Mouse (Mus musculus) thymus, postnatal 0 days (tissue): ENCODE measurements around the gene Bcl7a. TPM values are rescaled to one million over a fixed set of nuclear protein-coding genes. Genes with fewer than 3 reads are reported as not detected.

Experiments used
- DNase-seq: peaks from one replicate; pipeline ENCODE4 v3.0.0-alpha.2; 2015; ENCODE audit warnings: low spot score
- polyA plus RNA-seq: library from polyadenylated mRNA; unstranded; fragments of >200 nt; fragmentation: Nextera tagmentation; extraction: Ambion mirVana; gene quantifications from 2 replicates; pipeline ENCODE4 v1.2.1, GENCODE M21; 2015

Gene Bcl7a
- polyA plus RNA-seq, 1 experiment from 2014 or later = 21.5 TPM

GRCm38 (mm10) chr5:123327686-123328085, 15.9 kb upstream of the Bcl7a start:
- DNase-seq = no peak

DNA sequence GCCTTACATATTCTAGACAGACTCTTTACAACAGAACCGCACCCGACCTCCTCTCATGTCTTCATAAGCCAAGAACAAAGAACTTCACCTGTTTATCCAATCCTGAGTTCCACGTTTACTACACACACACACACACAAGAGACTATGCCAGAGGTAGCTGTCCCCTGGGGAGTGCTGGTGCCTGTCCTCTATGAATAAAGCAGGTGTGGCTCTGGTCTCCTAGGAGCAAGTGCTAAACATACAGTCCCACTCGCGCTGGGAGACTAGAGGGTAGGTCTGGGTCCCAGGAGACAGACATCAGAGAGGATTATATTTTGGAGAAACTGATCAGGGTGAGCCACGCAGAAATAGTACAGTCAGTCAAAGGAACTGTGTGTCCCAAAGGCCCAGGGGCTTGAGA, 10.1 kb upstream of the Bcl7a start:
- no peak for DNase-seq

DNA sequence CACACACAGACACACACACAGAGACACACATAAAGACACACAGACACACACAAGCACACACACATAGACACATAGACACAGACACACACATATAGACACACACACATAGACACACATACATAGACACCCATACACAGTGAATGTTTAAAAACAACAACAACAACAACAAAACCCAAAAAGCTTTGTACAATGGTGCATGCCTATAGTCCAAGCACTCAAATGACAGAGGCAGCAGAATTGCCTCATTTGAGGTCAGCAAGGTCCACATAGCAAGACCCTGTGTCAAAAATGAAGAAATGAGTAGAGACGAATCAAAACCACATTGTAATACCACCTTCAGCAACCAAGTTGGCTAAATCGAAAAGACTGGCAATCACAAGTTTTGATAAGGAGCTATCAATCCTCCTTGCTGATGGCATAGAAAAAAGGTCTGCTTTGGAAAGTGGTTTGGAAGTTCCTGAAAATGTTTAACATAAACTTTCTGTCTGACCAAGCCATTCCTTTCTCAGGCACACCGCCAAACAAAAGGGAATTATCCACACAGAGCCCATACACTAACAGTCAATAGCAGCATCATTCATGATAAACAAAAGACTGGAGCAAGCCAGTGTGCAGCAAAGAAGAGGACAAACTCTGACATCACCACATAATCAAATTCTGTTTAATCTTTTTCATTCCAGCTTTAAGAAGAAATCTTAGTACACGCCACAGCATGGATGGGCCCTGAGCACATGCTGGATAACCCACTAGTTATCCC, 7.3 kb upstream of the Bcl7a start:
- DNase-seq = no peak

DNA sequence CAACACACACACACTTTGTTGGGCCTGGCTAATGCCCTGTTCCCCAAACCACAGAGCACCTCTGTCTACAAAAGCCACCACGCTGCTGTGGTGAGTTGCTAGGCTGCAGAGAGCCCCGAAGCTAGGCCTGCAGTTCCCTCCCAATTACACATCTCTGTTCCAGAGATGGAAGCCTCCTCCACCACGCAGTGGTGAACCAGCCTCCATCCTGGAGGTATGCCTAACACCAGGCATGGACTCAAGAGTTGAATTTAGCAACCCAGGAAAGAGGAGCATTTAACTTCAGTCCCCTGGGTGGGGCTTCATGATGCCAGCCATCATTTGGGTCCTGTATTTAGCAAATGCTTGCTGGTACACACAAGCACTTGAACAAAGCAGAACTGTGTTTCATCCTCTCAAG, 5.2 kb upstream of the Bcl7a start:
- DNase-seq = no peak

DNA sequence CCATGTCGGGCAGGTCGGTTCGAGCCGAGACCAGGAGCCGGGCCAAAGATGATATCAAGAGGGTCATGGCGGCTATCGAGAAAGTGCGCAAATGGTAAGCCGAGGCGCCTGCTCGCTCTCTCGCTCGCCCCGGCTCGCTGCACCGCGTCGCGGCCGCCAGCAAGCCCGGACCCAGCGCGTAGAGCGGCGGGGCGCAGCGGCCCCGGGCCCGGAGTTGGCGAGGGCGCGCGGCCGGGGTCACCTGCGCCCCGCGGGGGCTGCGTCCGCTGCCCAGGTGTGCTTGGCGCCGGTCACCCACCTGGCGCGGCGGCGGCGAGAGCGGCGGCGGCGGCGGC, 961 bp downstream of the Bcl7a start:
- DNase-seq = no peak

DNA sequence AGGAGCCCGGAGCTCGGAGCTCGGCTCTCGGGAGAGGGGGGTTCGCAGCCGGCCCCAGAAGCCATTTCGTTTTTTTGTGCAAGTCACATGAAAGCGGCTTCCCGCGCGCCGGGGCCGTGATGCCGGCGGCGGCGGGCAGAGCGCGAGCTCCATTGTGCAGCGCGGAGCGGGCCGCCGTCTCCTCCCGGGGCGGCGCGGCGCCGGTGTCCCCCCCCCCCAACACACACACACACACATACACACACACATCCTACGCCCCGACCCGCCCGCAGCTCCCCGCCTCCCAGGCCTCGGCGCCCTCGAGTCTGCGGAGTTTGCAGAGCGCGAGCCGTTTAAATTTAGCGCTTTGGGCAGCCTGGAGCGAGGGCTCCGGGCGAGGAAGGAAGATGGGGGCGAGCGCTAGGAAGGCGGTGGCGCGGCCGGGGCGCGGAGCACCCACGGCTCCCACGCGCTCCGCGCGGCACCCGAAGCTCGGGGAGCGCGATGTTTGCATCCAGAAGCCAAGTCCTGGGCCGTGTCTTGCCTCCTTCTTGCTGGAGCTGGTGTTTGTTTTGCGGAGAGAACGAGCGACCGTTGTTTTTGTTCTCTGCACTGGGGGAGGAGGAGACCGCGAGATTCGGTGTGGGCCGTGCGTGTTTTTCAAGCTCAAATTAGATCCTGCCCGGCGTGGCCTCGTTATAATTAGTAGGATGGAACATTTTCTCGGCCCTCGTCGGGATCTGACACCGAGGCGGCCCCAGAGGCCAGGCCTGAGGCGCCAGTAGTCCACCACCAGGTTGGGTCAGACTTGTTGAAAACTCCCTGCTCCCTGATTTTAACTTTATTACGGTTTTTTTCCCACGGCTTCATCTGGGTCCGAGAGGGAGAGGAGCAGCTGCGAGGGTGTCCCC, 1.6 kb downstream of the Bcl7a start:
- peak; percentile 74 for DNase-seq

- peak; percentile 77 for DNase-seq
These were observed 2.4 kb downstream of the Bcl7a start for GRCm38 (mm10) chr5:123345853-123346654.

- DNase-seq = no peak
These were observed 3.2 kb downstream of the Bcl7a start for GRCm38 (mm10) chr5:123346701-123347270.

DNA sequence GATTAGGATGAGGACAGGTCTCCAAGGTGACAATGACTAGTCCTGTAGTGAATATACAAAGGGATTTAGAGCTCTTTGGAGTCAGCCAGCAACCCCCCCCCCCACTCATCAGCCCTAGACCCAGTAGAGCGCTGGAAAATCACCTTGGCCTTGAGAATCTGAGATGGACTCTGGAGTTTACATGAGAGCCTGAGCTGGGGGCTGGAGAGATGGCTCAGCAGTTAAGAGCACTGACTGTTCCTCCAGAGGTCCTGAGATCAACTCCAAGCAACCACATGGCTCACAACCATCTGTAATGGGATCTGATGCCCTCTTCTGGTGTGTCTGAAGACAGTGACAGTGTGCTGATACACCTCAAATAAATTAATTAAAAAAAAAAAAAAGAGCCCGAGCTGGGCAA, 4.4 kb downstream of the Bcl7a start:
- DNase-seq = no peak

- DNase-seq = peak; percentile 38
These were observed 6.8 kb downstream of the Bcl7a start for GRCm38 (mm10) chr5:123350386-123350785.

- no peak for DNase-seq
These were observed 12.3 kb downstream of the Bcl7a start for GRCm38 (mm10) chr5:123355918-123356317.

DNA sequence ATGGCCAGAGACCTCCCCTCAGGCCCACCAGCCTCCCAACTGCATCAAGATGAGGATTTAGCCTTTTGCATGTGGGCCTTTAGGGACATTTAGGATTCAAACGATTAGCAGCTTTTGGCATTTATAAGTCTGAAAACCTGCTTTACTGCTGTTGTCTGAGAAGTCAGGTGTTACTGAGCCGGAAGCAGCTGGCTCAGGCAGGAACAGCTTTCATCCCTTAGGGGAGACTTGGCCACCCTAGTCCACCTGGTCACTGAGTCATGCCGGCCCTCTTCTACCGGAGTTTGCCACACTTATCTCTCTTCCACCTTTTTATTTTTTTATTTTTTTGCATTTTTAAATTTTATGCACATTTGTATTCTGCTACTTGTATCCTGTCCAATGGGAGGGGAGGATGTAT, 13.6 kb downstream of the Bcl7a start:
- DNase-seq = no peak

DNA sequence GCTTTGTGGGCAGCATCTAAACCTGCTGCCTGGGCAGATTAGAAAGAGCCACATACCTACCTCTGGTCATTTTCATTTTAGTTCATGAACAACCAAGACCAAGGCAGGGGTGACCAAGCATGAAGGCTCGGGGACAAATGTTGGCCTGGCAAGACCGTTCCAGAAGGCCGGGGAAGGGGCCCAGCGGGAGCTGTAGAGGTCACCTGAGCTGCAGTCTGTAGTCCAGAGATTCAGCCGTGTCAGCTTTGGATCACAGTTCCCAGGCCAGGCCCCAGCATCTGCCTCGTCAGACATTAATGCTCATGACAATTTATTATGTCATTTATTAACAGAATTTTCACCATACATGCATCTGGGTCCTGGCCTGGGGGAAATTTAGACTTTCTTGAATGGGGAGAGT, 15.8 kb downstream of the Bcl7a start:
- no peak for DNase-seq

- DNase-seq = no peak
These were observed 19.3 kb downstream of the Bcl7a start for GRCm38 (mm10) chr5:123362911-123363310.

DNA sequence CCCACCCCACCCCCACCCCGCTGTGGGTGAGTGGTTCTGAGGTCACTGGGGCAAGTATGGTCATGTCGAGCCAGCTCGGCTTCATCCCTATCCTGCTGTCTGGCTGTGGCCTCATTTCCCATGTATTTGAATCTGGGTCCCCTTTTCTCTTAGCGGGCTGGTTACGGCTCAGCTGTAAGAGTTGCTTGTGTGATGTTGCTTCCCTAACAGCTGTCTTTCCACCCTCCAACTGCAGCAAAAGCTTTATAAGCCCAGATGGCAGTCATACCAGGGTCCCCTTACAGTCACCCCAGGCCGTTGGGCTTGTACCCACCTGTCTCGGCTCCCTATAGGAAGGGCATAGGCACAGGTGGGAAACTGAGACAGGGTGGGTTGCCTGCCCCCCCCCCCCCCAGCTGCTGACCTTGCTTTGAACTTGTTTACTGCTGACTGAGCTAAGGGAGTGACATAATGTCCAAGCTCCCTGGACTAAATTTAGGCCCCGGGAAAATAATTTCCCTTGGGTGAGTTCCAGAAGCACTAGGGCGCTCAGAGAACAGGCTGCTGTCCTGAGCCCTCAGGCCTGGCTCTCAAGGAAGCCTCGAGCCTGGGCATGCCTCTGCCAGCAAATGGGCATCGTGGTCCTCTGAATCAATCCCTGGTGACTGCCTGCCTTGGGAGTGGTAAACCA, 20.8 kb downstream of the Bcl7a start:
- DNase-seq = no peak

DNA sequence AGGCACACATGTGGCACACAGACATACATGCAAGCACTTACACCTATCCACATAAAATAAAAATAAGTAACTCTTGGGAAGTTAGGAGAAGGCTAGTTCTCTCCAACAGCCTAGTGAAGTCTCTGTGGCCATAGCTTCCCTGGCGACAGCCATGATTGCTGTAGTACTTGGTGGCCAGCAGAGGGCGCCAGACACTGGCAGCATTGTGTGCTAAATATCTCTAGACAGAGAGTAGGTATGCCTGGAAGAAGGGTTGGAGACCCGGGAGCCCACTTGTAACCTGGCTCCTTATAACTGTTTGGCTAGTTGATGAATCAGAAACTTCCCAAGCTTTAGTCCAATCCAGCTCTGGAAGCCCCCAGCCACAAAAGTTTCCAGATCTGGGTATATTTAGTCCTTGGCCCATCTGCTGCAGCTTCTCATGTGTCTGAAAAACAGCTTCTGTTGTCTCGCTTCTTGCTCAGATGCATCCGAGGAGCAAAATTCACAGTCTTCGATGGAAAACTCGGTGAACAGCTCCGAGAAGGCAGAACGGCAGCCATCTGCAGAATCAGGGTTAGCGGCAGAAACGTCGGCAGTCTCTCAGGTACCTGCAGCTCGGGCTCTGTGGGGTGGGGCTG, 25.3 kb downstream of the Bcl7a start:
- DNase-seq = peak; percentile 65

- DNase-seq = no peak
These were observed 26.4 kb downstream of the Bcl7a start for GRCm38 (mm10) chr5:123370049-123370448.

- DNase-seq = no peak
These were observed 31.6 kb downstream of the Bcl7a start for GRCm38 (mm10) chr5:123375262-123375661.

- no peak for DNase-seq
These were observed 32.3 kb downstream of the Bcl7a start for GRCm38 (mm10) chr5:123375793-123376452.

GRCm38 (mm10) chr5:123376569-123376968, 32.9 kb downstream of the Bcl7a start:
- DNase-seq = no peak
